Mouse (Mus musculus) liver, adult 2 months (tissue): ENCODE results near the gene Slc18a3.

Experiments used
- CTCF ChIP-seq: fragments of 200-500 bp; IDR thresholded peaks from 2 replicates; pipeline ENCODE4 v1.5.1; 2011; ENCODE audit warnings: low read depth, low read length, control low read depth
- POLR2A ChIP-seq: fragments of 200-500 bp; IDR thresholded peaks from 2 replicates; pipeline ENCODE4 v1.6.1; 2011; ENCODE audit warnings: low read length, control low read depth; ENCODE audit not compliant: insufficient read depth; ENCODE audit errors: extremely low read depth

- no peak for TF ChIP-seq CTCF
- TF ChIP-seq POLR2A = no peak
Observed at GRCm38 (mm10) chr14:32492521-32492920, 27.9 kb upstream of the Slc18a3 start.
